Mouse (Mus musculus) kidney, adult 18-20 months (tissue): ENCODE data around the gene Manbal.
"Not testable (repeated sequence)": the region's sequence is repeated elsewhere in the genome, so short reads cannot be mapped to it uniquely, and the experiment has no call there.

ENCODE experiments used
- DNase-seq: peaks from one replicate; pipeline ENCODE4 v3.0.0; 2021

Manbal gene

DNA sequence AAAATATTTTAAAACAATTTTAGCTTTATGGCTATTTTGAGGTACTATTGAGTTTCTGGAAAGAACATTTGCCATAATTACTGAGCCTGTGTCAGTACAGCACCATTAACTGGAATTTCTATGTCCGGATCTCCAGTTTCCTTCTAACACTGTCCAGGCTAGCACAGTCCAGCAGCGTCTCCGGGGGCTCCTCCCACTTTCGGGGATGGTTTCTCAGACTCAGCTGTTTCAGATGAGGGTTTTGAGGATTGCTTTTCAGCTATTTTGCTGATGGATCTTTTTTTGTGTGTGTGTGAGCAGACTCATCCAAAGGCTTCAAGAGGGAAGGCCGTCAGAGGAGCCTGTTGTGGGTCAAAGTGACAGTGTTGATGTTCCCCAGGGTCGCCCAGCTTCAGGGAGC, 4.3 kb downstream of the Manbal start:
- DNase-seq = no peak

DNA sequence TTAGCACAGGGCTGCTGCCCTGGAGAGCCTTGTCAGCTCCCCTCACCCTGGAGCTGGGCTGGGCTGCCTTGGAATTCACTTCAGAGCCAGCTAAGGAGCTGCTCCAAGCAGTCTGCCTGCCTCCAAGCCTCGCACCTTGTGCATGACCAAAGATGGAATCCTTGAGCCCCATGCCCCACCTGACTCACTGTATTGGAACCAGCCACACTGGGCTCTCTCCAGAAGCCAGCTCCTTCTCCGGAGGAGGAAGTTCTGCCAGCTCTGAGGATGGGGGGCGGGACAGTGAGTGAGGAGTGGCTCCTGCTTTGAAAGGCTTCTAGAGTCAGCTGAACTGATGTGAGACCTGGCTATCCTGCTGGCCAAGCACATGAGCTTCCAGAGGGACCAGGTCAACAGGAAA, 6.3 kb downstream of the Manbal start:
- no peak for DNase-seq

DNA sequence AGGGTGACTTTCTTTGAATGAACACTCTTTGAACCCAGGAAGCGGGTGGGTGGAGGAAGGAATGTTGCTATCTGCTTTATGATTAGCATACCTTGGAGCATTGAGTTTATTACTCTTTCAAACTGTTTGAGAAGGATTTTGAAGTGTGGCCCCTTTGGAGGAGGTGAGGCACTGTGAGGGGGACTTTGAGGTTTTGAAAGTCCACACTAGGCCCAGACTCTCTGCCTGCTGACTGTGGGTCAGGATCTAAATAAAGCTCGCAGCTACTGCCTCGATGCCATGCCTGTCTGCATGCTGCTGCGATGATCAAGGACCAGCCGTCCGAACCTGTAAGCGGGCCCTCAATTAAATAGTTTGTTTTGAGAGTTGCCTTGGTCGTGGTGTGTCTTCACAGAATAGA, 7.7 kb downstream of the Manbal start:
- no peak for DNase-seq

DNA sequence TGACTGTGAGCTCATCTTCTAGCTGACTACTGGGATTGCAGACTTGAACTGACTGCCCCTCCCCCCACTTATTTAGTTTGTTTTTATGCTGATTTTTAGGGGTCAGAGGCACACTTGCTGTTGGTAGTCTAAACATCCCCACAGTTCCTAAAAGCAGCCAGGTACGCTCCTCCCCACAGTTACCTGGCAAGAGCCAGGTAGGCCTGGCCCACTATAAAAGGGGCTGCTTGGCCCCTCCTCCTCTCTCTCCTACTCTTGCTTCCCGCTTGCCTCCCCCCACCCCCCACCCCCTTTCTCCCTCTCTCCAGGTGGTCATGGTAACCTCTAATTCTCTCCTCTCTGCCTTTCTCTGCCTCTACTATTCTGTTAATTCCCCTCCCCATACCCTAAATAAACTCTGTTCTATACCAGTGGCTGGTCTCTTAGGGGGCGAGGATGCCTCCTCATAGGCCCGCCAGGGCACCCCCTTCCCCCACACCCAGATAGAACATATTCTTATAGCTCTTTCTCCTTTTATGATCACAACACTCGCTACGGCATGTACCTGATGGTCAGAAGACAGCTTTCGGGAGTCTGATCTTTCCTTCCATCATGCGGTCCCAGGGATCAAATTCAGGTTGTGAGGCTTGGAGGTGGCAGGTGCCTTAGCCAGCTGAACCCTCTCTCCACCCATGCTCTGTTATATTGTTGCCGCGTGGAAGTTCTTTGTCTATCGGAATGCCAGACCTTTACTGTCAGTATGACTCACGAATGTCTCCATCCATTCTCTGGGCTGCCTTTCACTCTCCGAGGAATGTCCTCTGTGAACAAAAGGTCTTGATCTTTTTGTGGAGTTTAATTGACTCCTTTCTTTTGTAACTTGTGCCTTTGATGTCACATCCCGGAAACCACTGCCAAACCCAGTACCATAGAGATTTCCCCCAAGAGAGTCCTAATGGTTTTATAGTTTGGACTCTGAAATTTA, 8.7 kb downstream of the Manbal start:
- DNase-seq = no peak

DNA sequence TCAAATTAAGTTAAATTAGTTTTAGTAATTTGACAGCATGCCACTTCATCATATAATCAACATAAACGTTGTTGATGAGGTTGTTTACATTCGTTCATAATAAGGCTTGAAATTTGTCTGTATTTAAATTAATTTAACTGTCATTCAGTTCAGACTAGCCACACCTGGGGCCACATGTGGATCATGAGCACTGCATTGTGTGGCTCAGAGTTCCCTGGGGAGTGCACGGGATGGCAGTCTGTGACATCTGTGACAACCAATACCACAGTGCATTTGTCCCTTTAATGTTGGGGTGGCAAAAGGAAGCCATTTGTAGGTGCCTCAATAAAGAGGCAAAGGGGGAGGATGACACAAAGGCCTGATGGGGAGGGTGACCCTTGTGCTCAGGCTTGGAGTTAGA, 9.6 kb downstream of the Manbal start:
- DNase-seq = no peak

DNA sequence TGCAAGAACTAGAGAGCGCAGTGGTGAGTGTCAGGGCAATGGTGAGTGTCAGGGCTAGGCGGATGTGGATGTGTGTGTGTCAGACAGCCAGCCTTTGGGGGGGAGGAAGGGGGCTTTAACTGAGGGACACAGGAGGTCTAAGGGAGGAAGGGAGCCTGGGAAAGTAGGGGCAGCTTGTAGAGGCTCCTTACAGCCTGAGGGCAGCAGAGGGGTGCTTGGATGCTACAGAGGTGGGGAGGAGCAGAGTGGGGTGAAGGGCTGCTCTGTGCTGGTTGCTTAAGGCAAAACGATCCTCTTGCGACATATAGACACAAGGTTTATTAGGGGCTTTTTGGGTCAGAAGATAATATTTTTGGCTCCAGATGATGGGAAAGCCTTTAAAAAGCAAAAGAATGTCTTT, 17.4 kb downstream of the Manbal start:
- DNase-seq = no peak

DNA sequence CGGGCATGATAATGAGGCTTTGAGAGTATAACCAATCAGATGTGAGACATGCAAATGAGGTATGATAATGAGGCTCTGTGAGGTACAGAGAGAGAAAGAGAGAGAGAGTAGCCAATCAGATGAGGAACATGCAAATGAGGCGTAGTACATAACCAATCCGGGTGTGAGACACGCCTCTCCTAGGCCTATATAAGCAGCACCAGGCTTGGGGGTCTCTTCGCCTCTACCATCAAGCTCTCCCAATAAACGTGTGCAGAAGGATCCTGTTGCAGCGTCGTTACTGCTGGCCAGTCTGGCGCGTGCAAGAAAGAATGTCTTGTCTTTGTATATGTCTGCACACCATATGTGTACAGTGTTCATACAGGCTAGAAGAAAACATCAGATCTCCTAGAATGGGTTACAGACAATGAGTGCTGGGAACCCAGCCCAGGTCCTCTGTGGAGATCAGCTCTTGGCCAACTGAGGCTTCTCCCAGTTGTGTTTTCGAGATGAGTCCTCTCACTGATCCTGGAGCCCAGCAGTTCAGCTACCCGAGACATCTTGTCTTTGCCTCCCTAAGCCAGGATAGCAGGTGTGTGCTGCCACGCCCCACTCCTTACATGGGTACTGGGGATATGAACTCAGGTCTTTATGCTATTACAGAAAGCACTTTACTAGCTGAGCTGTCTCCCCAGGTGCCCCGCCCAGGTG, 21.7 kb downstream of the Manbal start:
- not testable (repeated sequence) for DNase-seq

DNA sequence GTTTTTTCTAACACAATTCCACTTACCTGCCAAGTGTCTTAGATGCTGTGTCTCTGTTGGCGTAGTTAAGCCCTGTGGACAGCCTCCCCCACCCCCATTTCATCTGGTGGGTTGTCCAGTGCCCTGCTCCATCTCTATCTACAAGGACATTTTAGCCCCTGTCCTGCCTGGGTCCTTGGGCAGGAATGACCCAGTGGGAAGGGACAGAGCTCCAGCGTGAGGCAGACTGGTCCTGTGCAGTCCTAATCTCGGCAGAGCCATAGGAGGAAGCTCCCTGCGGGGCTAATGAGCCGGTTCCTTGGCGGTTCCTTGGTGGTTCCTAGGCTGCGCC, 22.2 kb downstream of the Manbal start:
- DNase-seq = no peak

DNA sequence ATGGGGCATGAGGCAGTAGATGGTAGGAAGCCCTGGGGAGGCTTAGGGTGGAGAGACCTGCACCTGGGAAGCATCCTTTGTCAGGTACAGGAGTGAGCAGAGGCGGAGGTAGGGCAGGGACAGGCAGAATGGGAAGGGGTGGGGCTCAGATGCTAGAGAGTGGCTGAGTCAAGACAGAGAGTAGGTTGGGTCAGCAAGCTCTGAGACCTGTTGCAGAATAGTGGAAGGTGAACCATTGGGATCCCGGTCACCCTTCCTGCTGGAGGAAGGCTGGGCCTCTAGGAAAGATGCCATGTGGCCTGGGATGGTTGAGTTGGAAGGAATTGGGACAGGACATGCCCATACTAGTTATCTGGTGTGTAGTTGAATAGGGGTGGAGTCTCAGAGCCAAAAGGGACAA, 24.9 kb downstream of the Manbal start:
- DNase-seq = no peak

DNA sequence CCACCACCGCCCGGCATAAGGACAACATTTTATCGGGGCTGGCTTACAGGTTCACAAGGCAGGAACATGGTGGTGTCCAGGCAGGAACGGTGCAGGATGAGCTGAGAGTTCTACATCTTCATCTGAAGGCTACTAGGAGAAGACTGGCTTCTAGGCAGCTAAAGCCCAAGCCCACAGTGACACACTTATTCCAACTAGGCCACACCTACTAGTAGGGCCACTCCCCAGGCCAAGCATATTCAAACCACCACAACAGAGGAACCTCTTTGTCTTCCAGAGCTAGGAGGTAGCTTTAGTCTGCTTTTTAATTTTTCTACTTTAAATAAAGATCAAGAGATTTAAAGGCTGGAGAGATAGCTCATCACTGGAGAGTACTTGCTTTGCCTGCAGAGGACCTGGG, 26.2 kb downstream of the Manbal start:
- DNase-seq = no peak

DNA sequence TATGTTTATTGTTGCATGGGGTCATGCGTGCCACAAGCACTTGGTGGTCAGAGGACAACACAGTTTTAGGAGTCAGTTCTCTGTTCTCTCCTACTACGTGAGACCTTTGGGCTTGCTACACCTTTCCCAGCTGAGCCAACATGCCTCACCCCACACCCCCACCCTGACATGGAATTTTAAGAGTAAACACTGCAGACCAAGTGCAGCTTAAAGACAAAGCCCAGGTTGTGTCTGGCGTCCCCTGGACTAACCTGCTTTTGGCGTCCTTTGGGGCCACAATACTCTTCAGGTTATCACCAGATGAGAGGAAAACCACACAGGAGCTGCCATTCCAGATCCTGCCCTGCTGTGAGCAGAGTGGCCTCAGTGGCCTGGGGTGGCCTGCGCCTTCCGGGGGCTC, 27.5 kb downstream of the Manbal start:
- no peak for DNase-seq

DNA sequence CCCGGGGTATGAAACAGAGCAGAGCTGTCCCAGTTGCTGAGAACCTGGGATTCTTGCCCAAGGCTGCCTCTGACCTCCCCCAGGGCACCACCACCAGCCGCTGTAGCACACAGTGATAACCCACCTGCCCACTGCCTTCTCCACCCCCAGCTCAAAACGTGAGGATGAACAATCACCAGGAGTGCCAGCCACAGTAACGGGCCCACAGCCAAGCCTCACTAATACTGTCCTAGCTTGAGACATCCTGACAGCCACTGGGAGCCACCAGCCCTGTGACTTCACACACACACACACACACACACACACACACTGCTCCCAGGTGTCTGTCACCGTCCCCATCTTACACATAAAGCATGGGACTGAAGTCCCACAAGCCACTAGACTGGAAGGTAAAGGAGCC, 28.0 kb downstream of the Manbal start:
- DNase-seq = no peak

DNA sequence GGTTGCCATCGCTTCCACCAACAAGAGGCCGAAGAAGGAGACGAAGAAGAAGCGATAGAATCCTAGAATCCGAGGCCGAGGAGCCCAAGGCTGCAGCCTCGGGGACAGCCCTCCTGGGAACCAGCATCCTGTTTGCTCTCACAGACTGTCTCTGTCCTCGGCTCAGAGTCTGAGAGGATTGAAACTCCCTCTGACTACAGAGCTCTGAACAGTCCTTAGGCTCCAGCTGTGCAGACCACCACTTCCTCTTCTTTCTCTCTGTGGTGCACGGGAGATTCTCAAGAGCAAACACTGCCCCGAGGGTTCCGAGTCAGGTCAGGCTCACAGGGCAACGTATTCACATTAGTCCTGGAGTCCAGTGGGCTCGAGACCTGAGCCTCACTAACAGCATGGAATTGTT, 28.6 kb downstream of the Manbal start:
- no peak for DNase-seq

DNA sequence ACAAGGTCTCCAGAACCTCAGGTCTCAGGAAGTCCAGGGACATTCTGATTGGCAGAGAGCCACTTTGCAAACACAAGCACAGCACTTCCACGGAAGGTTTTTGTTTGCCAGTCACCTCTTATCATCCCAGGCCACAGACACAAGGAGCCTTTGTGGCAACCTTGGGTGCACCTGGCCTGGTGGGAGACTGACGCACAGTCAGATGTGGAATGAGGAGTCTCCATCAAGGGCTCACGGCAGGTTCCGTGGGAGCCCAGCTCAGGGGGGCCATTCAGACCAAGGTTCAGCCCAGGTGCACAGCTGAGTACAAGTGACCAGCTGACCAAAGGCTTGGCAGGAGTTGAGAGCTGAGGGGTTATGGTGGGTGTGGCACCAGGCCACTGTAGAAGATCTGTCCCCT, 30.0 kb downstream of the Manbal start:
- DNase-seq = no peak

DNA sequence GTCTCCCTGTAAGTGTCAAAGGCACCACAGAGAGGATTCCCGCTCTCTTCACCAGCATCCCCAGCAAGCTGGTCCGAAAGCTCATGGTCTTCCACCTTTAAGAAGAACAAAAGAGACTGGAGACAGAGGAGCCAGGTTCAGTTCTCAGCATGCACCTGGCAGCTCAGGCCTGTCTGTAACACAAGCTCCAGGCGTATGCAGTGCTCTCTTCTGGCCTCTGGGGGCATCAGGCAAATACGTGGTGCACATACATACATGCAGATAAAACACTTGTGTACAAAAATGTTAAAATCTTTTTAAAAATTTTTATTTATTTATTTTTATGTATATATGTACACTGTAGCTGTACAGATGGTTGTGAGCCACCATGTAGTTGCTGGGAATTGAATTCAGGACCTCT, 31.1 kb downstream of the Manbal start:
- no peak for DNase-seq

DNA sequence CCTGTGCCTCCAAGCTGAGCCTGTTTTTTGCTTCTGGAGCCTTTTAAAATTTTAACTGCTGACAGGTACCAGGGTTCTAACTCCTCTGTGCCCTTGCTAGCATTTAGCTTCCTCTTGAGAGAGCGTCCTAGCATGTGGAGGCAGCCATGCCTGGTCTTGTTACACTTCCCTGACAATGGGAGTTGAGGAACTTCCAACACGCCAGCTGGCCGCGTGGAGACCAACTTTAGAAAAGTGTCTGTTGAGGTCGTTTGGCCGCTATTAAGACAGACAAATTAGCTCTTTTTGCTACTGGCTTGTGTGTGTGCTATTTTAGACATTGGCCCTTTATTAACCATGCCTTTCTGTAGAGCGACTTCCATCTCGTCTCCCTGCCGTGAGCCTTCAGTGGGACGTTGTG, 32.4 kb downstream of the Manbal start:
- no peak for DNase-seq

DNA sequence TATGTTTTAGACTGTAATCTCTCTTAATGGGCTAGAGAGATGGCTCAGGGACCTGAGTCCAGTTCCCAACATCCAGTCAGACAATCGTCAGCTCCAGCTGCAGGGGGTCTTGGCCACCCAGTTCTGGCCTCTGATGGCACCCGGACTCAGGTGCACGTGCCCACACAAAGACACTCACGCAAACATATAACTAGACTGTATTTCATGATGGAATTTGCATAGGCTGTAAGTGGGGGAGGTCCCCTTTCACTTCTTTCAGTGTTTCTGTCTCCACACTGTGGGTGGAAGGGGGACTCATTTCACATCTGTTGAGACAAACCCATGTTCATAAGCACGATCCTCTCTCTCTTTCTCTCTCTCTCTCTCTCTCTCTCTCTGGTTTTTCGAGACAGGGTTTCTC, 33.1 kb downstream of the Manbal start:
- DNase-seq = no peak

DNA sequence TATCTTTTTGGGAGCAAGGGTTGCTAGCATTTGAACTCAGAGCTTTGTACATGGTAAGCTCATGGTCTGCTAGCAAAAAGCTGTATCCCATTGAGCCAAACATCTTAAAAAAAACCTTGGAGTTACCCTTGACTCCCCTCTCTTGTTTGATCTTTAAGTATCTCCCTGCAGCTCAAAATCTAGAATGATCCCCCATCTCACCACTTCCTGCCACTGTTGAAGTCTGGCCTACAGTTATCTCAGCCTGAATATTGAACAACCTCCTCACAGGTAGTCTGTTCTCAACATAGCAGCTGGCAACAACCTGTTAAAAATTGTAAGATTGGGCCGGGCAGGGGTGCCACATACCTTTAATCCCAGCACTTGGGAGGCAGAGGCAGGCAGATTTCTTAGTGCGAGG, 33.9 kb downstream of the Manbal start:
- no peak for DNase-seq

DNA sequence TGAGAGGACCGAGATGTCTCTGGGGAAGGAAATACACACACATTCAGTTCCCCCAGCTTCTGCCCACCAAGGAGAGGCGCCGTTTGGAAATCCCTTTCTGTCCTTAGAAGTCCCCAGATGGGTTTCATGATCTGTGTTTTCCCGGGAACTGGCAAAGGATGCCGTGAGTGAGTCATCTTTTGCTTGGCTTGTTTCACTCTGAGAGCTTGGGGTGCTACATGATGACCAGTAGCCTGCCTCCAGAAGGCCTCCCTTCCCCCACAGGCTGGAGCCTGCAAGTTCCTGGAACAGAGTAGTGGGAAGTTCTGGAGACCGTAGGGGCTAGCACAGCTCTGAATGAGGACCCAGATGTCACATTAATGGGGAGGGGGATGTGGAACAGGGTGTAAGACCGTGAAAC, 40.2 kb downstream of the Manbal start:
- DNase-seq = no peak

DNA sequence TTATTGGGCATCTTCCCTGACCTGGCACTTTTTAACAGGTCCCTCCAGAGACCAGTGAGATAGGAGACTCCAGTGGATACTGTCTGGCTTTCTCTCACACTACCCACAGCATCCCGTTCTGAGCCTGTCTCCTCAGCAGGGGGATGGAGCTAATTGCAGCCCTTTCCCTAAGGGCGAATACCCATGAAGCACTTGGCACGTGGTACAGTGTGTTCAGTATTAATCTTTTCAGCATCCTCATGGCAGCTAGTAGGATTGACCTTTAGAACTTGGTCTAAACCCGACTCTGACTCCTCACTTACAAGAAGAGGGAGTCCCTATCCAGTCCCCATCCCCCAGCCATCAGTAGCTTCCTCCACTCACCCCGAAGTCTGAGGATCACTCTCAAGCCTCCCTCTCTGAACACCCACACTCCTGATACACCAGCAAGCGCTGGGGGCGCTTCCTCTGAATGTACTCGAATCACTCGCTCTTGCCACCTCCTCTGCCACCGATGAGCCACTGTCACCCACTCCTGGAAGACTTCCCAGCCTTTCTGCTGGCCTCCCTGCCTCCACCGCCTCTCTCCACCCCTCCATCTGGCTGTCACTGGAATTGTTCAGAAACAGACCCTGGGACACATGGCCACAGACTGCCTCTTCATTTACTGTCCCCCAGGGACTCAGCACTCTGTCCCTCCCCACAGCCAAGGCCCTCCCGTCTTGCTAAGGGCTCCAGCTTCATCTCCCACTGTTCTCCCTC, 42.6 kb downstream of the Manbal start:
- no peak for DNase-seq

DNA sequence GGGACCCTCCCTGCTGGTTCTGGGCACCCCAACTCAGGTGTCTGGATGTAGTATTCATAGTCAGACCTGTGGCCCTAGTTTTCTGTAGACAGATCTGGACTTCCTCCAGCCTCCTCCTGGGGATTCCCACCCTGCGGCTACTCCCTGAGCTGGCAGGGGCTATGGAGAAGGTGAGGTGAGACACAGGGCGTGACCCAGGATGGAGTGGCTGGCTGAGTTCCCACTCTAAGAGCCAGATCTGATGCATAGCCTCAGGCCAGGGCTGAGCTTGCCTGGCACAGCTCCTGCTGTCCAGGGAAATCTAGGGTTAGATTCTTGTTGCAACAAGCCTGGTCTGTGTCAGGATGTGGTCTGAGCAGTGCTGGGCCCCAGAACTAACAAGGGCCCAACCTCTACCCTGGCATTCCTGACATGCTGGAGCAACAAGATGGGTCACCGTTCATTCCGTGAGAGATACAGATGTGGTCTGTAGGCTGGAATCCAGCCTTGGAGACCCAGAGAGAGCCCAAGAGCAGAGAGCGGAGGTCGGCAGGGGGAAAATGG, 43.8 kb downstream of the Manbal start:
- DNase-seq = no peak

DNA sequence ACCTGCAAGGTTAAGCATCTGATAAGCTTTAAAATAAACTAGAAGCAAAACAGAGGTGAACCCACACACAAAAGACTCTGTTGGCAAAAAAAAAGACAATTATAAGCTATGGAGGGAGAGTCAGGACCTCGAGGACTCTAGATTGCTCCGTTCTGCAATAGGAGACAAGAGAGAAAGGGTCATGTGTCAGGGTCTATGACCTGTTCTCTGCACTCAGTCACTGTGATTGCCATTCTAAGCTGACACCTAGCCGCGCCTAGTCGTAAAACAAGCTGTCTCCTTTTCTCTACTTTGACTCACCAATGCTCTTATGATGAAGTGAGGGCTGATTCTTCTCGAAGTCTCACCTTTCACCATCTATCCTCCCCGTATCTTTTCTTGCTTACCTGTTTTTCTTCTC, 45.1 kb downstream of the Manbal start:
- DNase-seq = no peak

DNA sequence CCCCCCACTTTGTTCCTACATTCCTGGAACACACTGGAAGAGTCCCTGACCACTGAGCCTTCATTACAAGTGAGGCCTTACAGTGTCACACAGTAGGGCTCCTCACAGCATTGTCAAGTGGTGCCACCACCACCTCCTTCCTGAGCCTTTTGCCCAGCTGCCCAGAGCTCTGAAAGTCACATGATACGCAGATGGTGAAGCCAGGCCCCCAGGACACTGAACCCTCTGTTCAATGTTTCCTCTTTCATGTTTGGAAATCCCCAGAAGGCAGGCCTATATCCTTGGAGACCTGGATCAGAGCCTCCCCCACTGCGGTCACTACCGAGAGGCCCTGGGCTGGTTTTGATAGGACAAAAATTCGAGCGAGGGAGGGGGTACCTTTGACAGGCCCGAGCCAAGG, 49.8 kb downstream of the Manbal start:
- DNase-seq = no peak

DNA sequence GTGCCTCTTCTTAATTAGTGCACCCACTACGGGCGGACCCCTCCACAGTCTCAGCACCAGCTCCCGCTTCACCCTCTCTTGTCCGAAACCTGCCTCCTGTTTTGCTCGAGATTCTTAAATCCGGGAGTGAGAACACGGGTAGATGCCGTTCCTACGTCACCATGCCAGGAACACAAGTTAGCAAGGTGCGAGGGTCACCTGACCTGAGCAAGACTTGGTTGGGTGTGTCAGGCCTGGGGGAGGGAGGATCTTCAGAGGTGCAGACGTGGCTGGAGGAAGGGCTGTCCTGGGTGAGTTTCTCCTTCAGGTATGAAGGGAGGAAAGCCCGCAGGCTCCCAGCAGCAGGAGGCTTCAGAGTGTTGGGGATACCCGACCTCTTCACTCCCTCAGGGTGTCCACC, 50.8 kb downstream of the Manbal start, which contains the start of gene Src:
Gene Src, plus strand, starts transcription at position 239 of the 400 bp plus-strand sequence.
- DNase-seq = no peak
